Mouse (Mus musculus) lung, embryonic 15.5 days (tissue): ENCODE data around the gene Svop. TPM values are rescaled to one million over a fixed set of nuclear protein-coding genes. Genes with fewer than 3 reads are reported as not detected.

Experiments
- ATAC-seq: fragments of 200-750 bp; cut with Nextera tagmentation; 2 replicates; pipeline ENCODE4 v1.8.0; 2017; ENCODE audit warnings: moderate number of reproducible peaks, borderline replicate concordance; ENCODE audit not compliant: low FRiP score, low TSS enrichment; ENCODE audit errors: extremely low read depth
- H3K27ac ChIP-seq: fragments of 300-500 bp; sonication (generic); 2 replicates; pipeline ENCODE4 v1.5.1; 2015; ENCODE audit warnings: moderate library complexity, mild to moderate bottlenecking, inconsistent platforms
- H3K27me3 ChIP-seq: fragments of 300-500 bp; sonication (generic); 2 replicates; pipeline ENCODE4 v1.6.1; 2015; ENCODE audit warnings: inconsistent platforms
- H3K36me3 ChIP-seq: fragments of 300-500 bp; sonication (generic); 2 replicates; pipeline ENCODE4 v1.6.1; 2015; ENCODE audit warnings: inconsistent platforms
- H3K4me1 ChIP-seq: fragments of 300-500 bp; sonication (generic); 2 replicates; pipeline ENCODE4 v1.6.1; 2015; ENCODE audit warnings: inconsistent platforms
- H3K4me2 ChIP-seq: fragments of 300-500 bp; sonication (generic); 2 replicates; pipeline ENCODE4 v1.6.1; 2015; ENCODE audit warnings: inconsistent platforms, mild to moderate bottlenecking, moderate library complexity
- H3K4me3 ChIP-seq: fragments of 300-500 bp; sonication (generic); 2 replicates; pipeline ENCODE4 v1.5.1; 2015; ENCODE audit warnings: mild to moderate bottlenecking, inconsistent platforms
- H3K9ac ChIP-seq: fragments of 300-500 bp; sonication (generic); 2 replicates; pipeline ENCODE4 v1.6.1; 2015; ENCODE audit warnings: inconsistent platforms
- H3K9me3 ChIP-seq: fragments of 300-500 bp; sonication (generic); 2 replicates; pipeline ENCODE4 v1.6.1; 2016; ENCODE audit warnings: inconsistent platforms
- WGBS: fragments of 180-500 bp; shearing (Covaris S2); methylation state at CpG from one replicate; pipeline ENCODE4 v1.1.7; 2015; 5-methylcytosine and 5-hydroxymethylcytosine counted together
- polyA plus RNA-seq: library from polyadenylated mRNA; unstranded; fragments of >200 nt; fragmentation: Nextera tagmentation; extraction: Ambion mirVana; gene quantifications from 2 replicates; pipeline ENCODE4 v1.2.1, GENCODE M21; 2015

Svop gene
- polyA plus RNA-seq, 1 experiment from 2014 or later: 0.44 TPM

- no peaks in the 10 kb centered on the region for H3K4me1 ChIP-seq
- no peak overlapping the region for H3K4me2 ChIP-seq
- no peak overlapping the region for H3K4me3 ChIP-seq
- H3K27ac ChIP-seq: no peak overlapping the region
- H3K36me3 ChIP-seq: no peaks in the 10 kb centered on the region
- no peaks in the 10 kb centered on the region for H3K9me3 ChIP-seq
- no peaks in the 10 kb centered on the region for H3K27me3 ChIP-seq
- H3K9ac ChIP-seq: no peak overlapping the region
- WGBS: 77% methylated on average over 12 of the region's 12 CpGs
- no peak for ATAC-seq
These were observed 83.5 kb downstream of the Svop start for GRCm38 (mm10) chr5:114007753-114008453.

GRCm38 (mm10) chr5:114006974-114007373 lies 84.4 kb downstream of the Svop start:
- 57% methylated on average over 4 of the region's 4 CpGs for WGBS

GRCm38 (mm10) chr5:114005100-114005499 lies 86.3 kb downstream of the Svop start:
- Histone ChIP-seq H3K4me2 (no peak overlapping the region), H3K27me3 (no peaks in the 10 kb centered on the region), H3K27ac (no peak overlapping the region), H3K4me3 (no peak overlapping the region), H3K36me3 (no peaks in the 10 kb centered on the region), H3K4me1 (no peaks in the 10 kb centered on the region), H3K9me3 (no peaks in the 10 kb centered on the region), H3K9ac (no peak overlapping the region)
- no peak for ATAC-seq
- WGBS: 82% methylated on average over 5 of the region's 5 CpGs

More at GRCm38 (mm10) chr5:114006974-114007373, 84.4 kb downstream of the Svop start:
- Histone ChIP-seq H3K27ac (no peak overlapping the region), H3K9ac (no peak overlapping the region), H3K9me3 (no peaks in the 10 kb centered on the region), H3K36me3 (no peaks in the 10 kb centered on the region), H3K27me3 (no peaks in the 10 kb centered on the region), H3K4me2 (no peak overlapping the region), H3K4me1 (no peaks in the 10 kb centered on the region), H3K4me3 (no peak overlapping the region)
- ATAC-seq: no peak

GRCm38 (mm10) chr5:114004573-114004972 lies 86.8 kb downstream of the Svop start:
- no peak for ATAC-seq
- H3K4me3 ChIP-seq: no peak overlapping the region
- H3K9me3 ChIP-seq: no peaks in the 10 kb centered on the region
- 74% methylated on average over 11 of the region's 11 CpGs for WGBS
- no peak overlapping the region for H3K9ac ChIP-seq
- H3K27ac ChIP-seq: no peak overlapping the region
- no peak overlapping the region for H3K4me2 ChIP-seq
- H3K4me1 ChIP-seq: no peaks in the 10 kb centered on the region
- H3K36me3 ChIP-seq: no peaks in the 10 kb centered on the region
- H3K27me3 ChIP-seq: no peaks in the 10 kb centered on the region

GRCm38 (mm10) chr5:114003542-114003941 lies 87.8 kb downstream of the Svop start, which contains the start of gene Dao:
Dao (plus strand) TSS chr5:114003703.
- H3K27ac ChIP-seq: no peak within 1 kb of the TSS
- no peak within 1 kb of the TSS for H3K4me3 ChIP-seq
- H3K9ac ChIP-seq: no peak within 1 kb of the TSS
- H3K27me3 ChIP-seq: no peaks in the 10 kb centered on the region
- H3K36me3 ChIP-seq: no peaks in the 10 kb centered on the region
- no peak within 1 kb of the TSS for H3K4me2 ChIP-seq
- no peaks in the 10 kb centered on the region for H3K4me1 ChIP-seq
- no peak for ATAC-seq
- H3K9me3 ChIP-seq: no peaks in the 10 kb centered on the region
- WGBS: 45% methylated on average over 5 of the region's 5 CpGs

- no peak overlapping the region for H3K4me2 ChIP-seq
- no peak overlapping the region for H3K27ac ChIP-seq
- ATAC-seq: no peak
- 39% methylated on average over 5 of the region's 5 CpGs for WGBS
- H3K4me1 ChIP-seq: peaks cover 7% of the 10 kb centered on the region
- no peaks in the 10 kb centered on the region for H3K9me3 ChIP-seq
- no peak overlapping the region for H3K4me3 ChIP-seq
- no peaks in the 10 kb centered on the region for H3K36me3 ChIP-seq
- no peak overlapping the region for H3K9ac ChIP-seq
- H3K27me3 ChIP-seq: no peaks in the 10 kb centered on the region
These were observed 92.0 kb downstream of the Svop start for GRCm38 (mm10) chr5:113999382-113999781.

GRCm38 (mm10) chr5:113996458-113996857 lies 94.9 kb downstream of the Svop start:
- WGBS: 22% methylated on average over 2 of the region's 2 CpGs
- Histone ChIP-seq H3K4me2 (no peak overlapping the region), H3K27ac (no peak overlapping the region), H3K9ac (no peak overlapping the region), H3K36me3 (no peaks in the 10 kb centered on the region), H3K27me3 (no peaks in the 10 kb centered on the region), H3K4me3 (no peak overlapping the region), H3K9me3 (no peaks in the 10 kb centered on the region), H3K4me1 (peaks cover 26% of the 10 kb centered on the region)
- ATAC-seq: no peak

GRCm38 (mm10) chr5:113993487-113994465 lies 97.6 kb downstream of the Svop start, which contains the start of gene Ssh1:
Ssh1 (minus strand) TSS chr5:113993894.
- Histone ChIP-seq H3K9ac (peak within 1 kb of the TSS; percentile 77), H3K9me3 (no peaks in the 10 kb centered on the region), H3K4me2 (peak within 1 kb of the TSS; percentile 90), H3K36me3 (0 out of 2 replicates have a peak, but pooled peaks cover 5% of the 10 kb centered on the region), H3K4me1 (peaks cover 42% of the 10 kb centered on the region), H3K27me3 (no peaks in the 10 kb centered on the region), H3K27ac (peak within 1 kb of the TSS; percentile 86), H3K4me3 (peak within 1 kb of the TSS; percentile 86)
- ATAC-seq: peak; percentile 88
- 1% methylated on average over 83 of the region's 83 CpGs for WGBS

GRCm38 (mm10) chr5:113993031-113993486 lies 98.3 kb downstream of the Svop start:
- WGBS: under 1% methylated on average over 22 of the region's 22 CpGs
- H3K4me3 ChIP-seq: peak overlapping the region; percentile 86
- 0 out of 2 replicates have a peak, but pooled peaks cover 7% of the 10 kb centered on the region for H3K36me3 ChIP-seq
- peak overlapping the region; percentile 86 for H3K27ac ChIP-seq
- H3K4me1 ChIP-seq: peaks cover 42% of the 10 kb centered on the region
- peak; percentile 71 for ATAC-seq
- peak overlapping the region; percentile 90 for H3K4me2 ChIP-seq
- H3K9me3 ChIP-seq: no peaks in the 10 kb centered on the region
- no peaks in the 10 kb centered on the region for H3K27me3 ChIP-seq
- H3K9ac ChIP-seq: peak overlapping the region; percentile 77

- 0 out of 2 replicates have a peak, but pooled peaks cover 7% of the 10 kb centered on the region for H3K36me3 ChIP-seq
- ATAC-seq: no peak
- WGBS: 5% methylated on average over 12 of the region's 12 CpGs
These were observed 99.0 kb downstream of the Svop start for GRCm38 (mm10) chr5:113992339-113992831.

GRCm38 (mm10) chr5:113991141-113991540 lies 100.2 kb downstream of the Svop start:
- H3K4me3 ChIP-seq: no peak overlapping the region
- H3K4me1 ChIP-seq: peaks cover 49% of the 10 kb centered on the region
- H3K27me3 ChIP-seq: no peaks in the 10 kb centered on the region
- WGBS: 70% methylated on average over 7 of the region's 7 CpGs
- H3K9me3 ChIP-seq: no peaks in the 10 kb centered on the region
- ATAC-seq: no peak
- H3K9ac ChIP-seq: no peak overlapping the region
- H3K4me2 ChIP-seq: no peak overlapping the region
- no peak overlapping the region for H3K27ac ChIP-seq
- 0 out of 2 replicates have a peak, but pooled peaks cover 7% of the 10 kb centered on the region for H3K36me3 ChIP-seq

More at GRCm38 (mm10) chr5:113992339-113992831, 99.0 kb downstream of the Svop start:
- Histone ChIP-seq H3K27me3 (no peaks in the 10 kb centered on the region), H3K27ac (peak overlapping the region; percentile 86), H3K9ac (peak overlapping the region; percentile 77), H3K4me3 (peak overlapping the region; percentile 86), H3K9me3 (no peaks in the 10 kb centered on the region), H3K4me2 (peak overlapping the region; percentile 90), H3K4me1 (peaks cover 42% of the 10 kb centered on the region)
